Mouse (Mus musculus) bone marrow macrophage, adult 2 months (primary cell): ENCODE measurements at regions not wholly inside any gene's neighbourhood (a gene's known extent, or its start where the extent isn't known, plus 50 kb on each side); places are given as distances from the start of the nearest gene placed in this dataset.

Source experiments
- CTCF ChIP-seq: IDR thresholded peaks from 2 replicates; pipeline ENCODE4 v1.5.1; 2012; ENCODE audit warnings: low read depth, mild to moderate bottlenecking, low read length, moderate library complexity
- POLR2A ChIP-seq: IDR thresholded peaks from 2 replicates; pipeline ENCODE4 v1.6.1; 2012; ENCODE audit warnings: mild to moderate bottlenecking, low read depth, low read length, borderline replicate concordance

DNA sequence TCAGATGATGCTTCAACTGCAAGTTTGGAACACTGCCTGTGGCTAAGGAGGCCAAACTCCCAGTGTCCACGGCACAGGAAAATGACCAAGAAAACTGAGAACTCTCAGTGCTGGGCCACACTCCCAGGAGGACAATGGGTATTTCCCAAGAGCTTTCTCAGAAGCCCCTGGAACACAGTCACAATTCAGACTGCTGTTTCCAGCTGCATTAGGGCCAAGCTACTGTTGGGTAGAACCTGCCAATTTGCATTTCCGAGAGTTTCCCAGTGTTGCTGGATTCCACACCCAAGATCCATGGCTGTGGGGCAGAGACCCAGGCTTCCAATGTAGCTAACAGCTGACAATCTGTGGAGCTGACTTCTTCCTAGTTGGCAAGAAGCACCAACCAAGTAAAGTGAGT is 141.9 kb upstream of the D7Ertd443e start:
- TF ChIP-seq CTCF, result no peak
- TF ChIP-seq POLR2A, result no peak
